Mouse (Mus musculus) liver, embryonic 15.5 days (tissue): ENCODE measurements around the gene B3gat3. TPM values are rescaled to one million over a fixed set of nuclear protein-coding genes. Genes with fewer than 3 reads are reported as not detected.

ENCODE experiments used
- ATAC-seq: fragments of 200-750 bp; cut with Nextera tagmentation; 2 replicates; pipeline ENCODE4 v1.8.0; 2017; ENCODE audit warnings: moderate number of reproducible peaks, mild to moderate bottlenecking, moderate library complexity; ENCODE audit not compliant: insufficient read depth
- H3K27ac ChIP-seq: fragments of 300-500 bp; sonication (generic); replicated peaks from 2 replicates; pipeline ENCODE4 v1.5.1; 2015; ENCODE audit warnings: mild to moderate bottlenecking, inconsistent platforms
- H3K27me3 ChIP-seq: fragments of 300-500 bp; sonication (generic); 2 replicates; pipeline ENCODE4 v1.6.1; 2015; ENCODE audit warnings: mild to moderate bottlenecking, inconsistent platforms
- H3K36me3 ChIP-seq: fragments of 300-500 bp; sonication (generic); replicated peaks from 2 replicates; pipeline ENCODE4 v1.6.1; 2015; ENCODE audit warnings: moderate library complexity, mild to moderate bottlenecking, inconsistent platforms
- H3K4me1 ChIP-seq: fragments of 300-500 bp; sonication (generic); replicated peaks from 2 replicates; pipeline ENCODE4 v1.6.1; 2015; ENCODE audit warnings: inconsistent platforms
- H3K4me2 ChIP-seq: fragments of 300-500 bp; sonication (generic); 2 replicates; pipeline ENCODE4 v1.6.1; 2015; ENCODE audit warnings: moderate library complexity, mild to moderate bottlenecking, inconsistent platforms
- H3K4me3 ChIP-seq: fragments of 300-500 bp; sonication (generic); replicated peaks from 2 replicates; pipeline ENCODE4 v1.5.1; 2015; ENCODE audit warnings: mild to moderate bottlenecking, inconsistent platforms
- H3K9ac ChIP-seq: fragments of 300-500 bp; sonication (generic); 2 replicates; pipeline ENCODE4 v1.6.1; 2015; ENCODE audit warnings: moderate library complexity, mild to moderate bottlenecking, inconsistent platforms
- H3K9me3 ChIP-seq: fragments of 300-500 bp; sonication (generic); replicated peaks from 2 replicates; pipeline ENCODE4 v1.6.1; 2016; ENCODE audit warnings: inconsistent platforms
- WGBS: fragments of 180-500 bp; shearing (Covaris S2); methylation state at CpG from one replicate; pipeline ENCODE4 v1.1.7; 2015; ENCODE audit warnings: mixed read lengths; ENCODE audit not compliant: insufficient replicate concordance; 5-methylcytosine and 5-hydroxymethylcytosine counted together
- polyA plus RNA-seq: library from polyadenylated mRNA; unstranded; fragments of >200 nt; fragmentation: Nextera tagmentation; extraction: Ambion mirVana; gene quantifications from 2 replicates; pipeline ENCODE4 v1.2.1, GENCODE M21; 2015

B3gat3 gene
- polyA plus RNA-seq, 1 experiment from 2014 or later: 20.6 TPM

DNA sequence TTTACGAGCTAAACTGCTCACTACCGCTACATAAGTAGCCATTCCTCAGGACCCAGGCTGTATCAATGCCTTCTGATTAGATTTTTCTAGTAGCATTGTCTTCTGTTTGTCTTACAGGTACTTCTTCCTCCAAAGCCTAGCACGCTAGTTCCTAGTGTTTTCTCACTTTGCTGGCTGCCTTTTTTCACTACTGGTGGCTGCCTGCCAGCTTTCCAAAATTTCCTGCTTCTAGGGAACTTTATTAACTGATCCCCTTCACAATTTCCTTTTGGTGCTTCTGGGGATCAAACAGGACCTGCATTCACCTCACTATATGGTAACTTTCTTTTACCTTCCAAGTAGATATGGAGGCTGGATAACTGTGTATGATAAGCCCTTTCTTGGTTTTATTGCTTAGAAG, 21.1 kb upstream of the B3gat3 start:
- H3K4me1 ChIP-seq: peaks cover 56% of the 10 kb centered on the region
- 33% methylated on average over 3 of the region's 3 CpGs for WGBS
- H3K36me3 ChIP-seq: peaks cover 58% of the 10 kb centered on the region
- no peaks in the 10 kb centered on the region for H3K27me3 ChIP-seq
- H3K9me3 ChIP-seq: no peaks in the 10 kb centered on the region
- H3K4me3 ChIP-seq: peak overlapping the region; percentile 86
- no peak for ATAC-seq
- H3K4me2 ChIP-seq: peak overlapping the region; percentile 81
- peak overlapping the region; percentile 31; the same call in 1 of the 2 replicates for H3K27ac ChIP-seq
- H3K9ac ChIP-seq: peak overlapping the region; percentile 91

DNA sequence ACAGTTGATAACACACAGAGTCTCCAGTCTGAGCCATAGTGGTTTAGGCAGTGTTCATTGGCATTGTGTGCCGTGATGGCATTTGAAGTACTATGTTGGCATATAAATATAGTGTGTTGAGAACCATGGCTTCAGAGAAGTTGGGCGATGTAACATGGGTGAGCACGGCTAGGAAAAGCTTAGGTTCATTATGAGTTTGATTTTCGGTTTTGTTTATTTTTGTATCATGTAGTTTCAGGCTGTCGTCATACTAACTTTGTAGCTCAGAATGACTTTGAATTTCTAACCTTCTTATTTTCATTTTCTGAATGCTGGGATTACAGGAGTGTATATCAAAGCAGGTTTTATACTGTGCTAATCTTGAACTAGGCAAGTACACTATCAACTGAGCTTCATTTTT, 16.8 kb upstream of the B3gat3 start:
- peaks cover 29% of the 10 kb centered on the region for H3K4me1 ChIP-seq
- no peak overlapping the region for H3K27ac ChIP-seq
- no peak for ATAC-seq
- H3K4me3 ChIP-seq: no peak overlapping the region
- H3K36me3 ChIP-seq: peaks cover 69% of the 10 kb centered on the region
- H3K9ac ChIP-seq: no peak overlapping the region
- 84% methylated on average over 5 of the region's 5 CpGs for WGBS
- H3K9me3 ChIP-seq: no peaks in the 10 kb centered on the region
- H3K27me3 ChIP-seq: no peaks in the 10 kb centered on the region
- H3K4me2 ChIP-seq: no peak overlapping the region

DNA sequence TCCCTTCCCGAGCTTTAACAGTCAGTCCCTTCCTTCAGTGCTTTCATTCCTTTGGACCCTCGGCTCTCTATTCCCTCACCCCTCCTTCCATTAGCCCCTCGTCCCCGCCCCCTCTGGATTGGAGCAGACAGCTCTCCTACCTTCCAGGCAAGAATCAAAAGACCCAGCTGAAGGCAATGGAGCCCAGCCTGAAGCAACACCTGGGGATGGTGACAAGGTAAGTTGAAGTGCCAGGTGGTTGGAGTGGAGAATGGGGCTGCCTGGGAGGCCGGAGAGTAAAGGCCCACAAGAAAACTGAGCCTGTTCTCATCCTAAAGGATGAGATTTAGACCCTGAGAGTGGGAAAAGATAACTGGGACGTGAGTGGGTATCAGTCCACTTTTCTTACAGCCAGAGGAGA, 11.6 kb upstream of the B3gat3 start:
- no peak for ATAC-seq

DNA sequence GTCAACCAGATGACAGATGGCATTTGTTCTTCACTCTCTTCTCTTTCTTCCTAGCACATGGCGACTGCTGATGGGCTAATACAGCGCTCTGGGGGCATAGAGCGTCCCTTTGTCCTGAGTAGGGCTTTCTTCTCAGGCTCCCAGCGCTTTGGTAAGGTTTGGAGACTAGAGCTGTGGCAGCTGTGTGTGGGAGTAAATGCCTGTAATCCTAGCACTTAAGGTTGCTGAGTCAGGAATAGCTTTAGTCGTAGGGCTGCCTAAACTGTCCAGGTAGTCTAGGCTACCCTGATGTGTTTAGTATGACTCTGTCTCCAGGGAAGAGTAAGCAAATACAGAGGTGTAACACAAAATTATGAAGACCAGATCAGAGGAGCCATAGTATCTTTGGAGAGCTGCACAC, 8.4 kb upstream of the B3gat3 start:
- Histone ChIP-seq H3K27ac (no peak overlapping the region), H3K9ac (no peak overlapping the region), H3K27me3 (no peaks in the 10 kb centered on the region), H3K9me3 (no peaks in the 10 kb centered on the region), H3K4me1 (0 out of 2 replicates have a peak, but pooled peaks cover 3% of the 10 kb centered on the region), H3K4me3 (no peak overlapping the region), H3K4me2 (no peak overlapping the region), H3K36me3 (peaks cover 99% of the 10 kb centered on the region)
- no peak for ATAC-seq
- WGBS: 86% methylated on average over 5 of the region's 5 CpGs

More for the DNA sequence above, 11.6 kb upstream of the B3gat3 start:
- Histone ChIP-seq H3K27me3 (no peaks in the 10 kb centered on the region), H3K9ac (no peak overlapping the region), H3K27ac (no peak overlapping the region), H3K4me3 (no peak overlapping the region), H3K4me2 (no peak overlapping the region), H3K4me1 (no peaks in the 10 kb centered on the region), H3K9me3 (no peaks in the 10 kb centered on the region), H3K36me3 (peaks cover 96% of the 10 kb centered on the region)
- WGBS: 82% methylated on average over 6 of the region's 6 CpGs

DNA sequence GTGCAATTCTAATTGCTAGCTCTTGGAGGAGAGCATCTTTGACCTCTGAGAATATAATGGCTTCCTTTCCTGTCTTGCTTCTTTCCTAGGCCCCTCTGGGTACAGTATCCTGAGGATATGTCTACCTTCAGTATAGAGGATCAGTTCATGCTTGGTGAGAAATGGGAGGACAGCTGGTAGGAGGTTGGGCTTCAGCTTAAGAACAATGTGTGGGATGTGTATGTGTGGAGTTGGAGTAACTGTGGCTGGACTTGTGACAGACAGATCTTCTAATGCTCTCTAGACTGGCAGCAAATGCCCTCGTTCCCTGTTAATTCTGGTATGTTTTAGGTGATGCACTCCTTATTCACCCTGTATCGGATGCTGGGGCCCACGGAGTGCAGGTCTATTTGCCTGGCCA, 6.0 kb upstream of the B3gat3 start:
- H3K9ac ChIP-seq: no peak overlapping the region
- WGBS: 85% methylated on average over 3 of the region's 3 CpGs
- H3K36me3 ChIP-seq: peaks cover 80% of the 10 kb centered on the region
- H3K27ac ChIP-seq: no peak overlapping the region
- H3K27me3 ChIP-seq: no peaks in the 10 kb centered on the region
- no peak overlapping the region for H3K4me2 ChIP-seq
- H3K9me3 ChIP-seq: no peaks in the 10 kb centered on the region
- peaks cover 6% of the 10 kb centered on the region for H3K4me1 ChIP-seq
- no peak for ATAC-seq
- H3K4me3 ChIP-seq: no peak overlapping the region

DNA sequence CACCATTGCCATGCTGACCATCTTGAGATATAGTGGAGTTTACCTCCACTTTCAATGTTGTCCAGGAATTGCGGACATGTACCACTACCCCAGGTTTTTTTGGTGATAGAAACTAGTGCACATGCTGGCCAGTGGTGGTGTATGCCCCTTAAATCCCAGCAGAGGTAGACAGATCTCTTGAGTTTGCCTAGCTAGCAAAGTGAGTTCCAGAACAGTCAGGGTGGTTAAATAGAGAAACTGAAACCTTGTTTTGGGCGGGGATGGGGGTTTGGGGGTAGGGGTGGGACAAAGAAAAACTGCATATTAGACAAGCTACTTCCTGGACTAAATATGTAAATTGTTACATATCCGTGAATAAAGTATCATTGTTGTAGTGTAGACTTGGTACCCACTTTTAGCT, 1.2 kb upstream of the B3gat3 start:
- WGBS: 67% methylated on average over 3 of the region's 3 CpGs
- H3K9me3 ChIP-seq: no peaks in the 10 kb centered on the region
- no peak overlapping the region for H3K4me3 ChIP-seq
- H3K27me3 ChIP-seq: no peaks in the 10 kb centered on the region
- no peak for ATAC-seq
- H3K27ac ChIP-seq: no peak overlapping the region
- peaks cover 43% of the 10 kb centered on the region for H3K4me1 ChIP-seq
- H3K9ac ChIP-seq: no peak overlapping the region
- peaks cover 40% of the 10 kb centered on the region for H3K36me3 ChIP-seq
- H3K4me2 ChIP-seq: no peak overlapping the region

DNA sequence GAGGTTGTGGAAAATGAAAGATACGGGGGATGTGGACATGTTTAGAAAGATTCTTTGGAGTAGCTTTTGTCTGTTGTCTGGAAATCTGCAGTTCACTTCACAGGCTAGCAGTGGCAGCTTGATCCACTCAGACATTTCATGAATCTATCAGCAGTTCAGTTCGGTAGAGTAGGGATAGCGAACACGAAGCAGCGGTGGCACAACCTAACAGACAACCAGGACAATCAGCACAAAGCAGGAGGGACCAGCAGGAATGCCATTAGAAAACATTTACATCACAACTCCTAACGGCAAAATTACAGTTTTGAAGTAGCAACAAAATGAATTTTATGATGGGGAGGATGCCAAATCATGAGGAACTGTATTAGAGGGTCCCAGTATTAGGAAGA, 496 bp upstream of the B3gat3 start:
- H3K27me3 ChIP-seq: no peaks in the 10 kb centered on the region
- H3K4me2 ChIP-seq: peak overlapping the region; percentile 88
- WGBS: 64% methylated on average over 6 of the region's 6 CpGs
- H3K4me3 ChIP-seq: peak overlapping the region; percentile 90
- peak overlapping the region; percentile 85; the same call in 1 of the 2 replicates for H3K9ac ChIP-seq
- H3K27ac ChIP-seq: peak overlapping the region; percentile 96
- peaks cover 37% of the 10 kb centered on the region for H3K36me3 ChIP-seq
- no peak for ATAC-seq
- H3K9me3 ChIP-seq: no peaks in the 10 kb centered on the region
- H3K4me1 ChIP-seq: peaks cover 46% of the 10 kb centered on the region

DNA sequence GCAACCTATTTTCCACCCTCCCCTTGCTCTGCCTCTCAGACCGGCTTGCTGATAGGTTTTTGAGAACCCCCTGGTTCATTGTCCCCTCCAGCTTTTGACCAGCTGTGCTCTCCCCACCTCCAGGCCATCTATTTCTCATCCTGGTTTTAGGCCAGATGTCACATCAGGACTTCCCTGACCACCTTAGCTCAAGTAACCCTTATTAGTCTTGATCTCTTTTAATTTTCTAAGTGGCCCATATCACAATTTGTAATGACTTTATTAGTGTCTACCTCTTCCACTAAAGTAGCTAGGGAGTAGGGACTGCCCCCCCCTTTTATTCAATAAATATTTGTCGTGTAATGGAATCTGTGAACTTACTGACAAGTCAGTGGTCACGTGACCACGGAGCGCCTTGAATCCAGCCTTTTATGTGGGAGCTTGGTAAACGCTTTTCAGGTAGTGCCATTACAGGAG, 690 bp downstream of the B3gat3 start:
- 2% methylated on average over 6 of the region's 6 CpGs for WGBS
- peak; percentile 19 for ATAC-seq
- Histone ChIP-seq H3K9ac (peak overlapping the region; percentile 85), H3K36me3 (peaks cover 33% of the 10 kb centered on the region), H3K27ac (peak overlapping the region; percentile 96), H3K9me3 (no peaks in the 10 kb centered on the region), H3K27me3 (no peaks in the 10 kb centered on the region), H3K4me1 (peaks cover 45% of the 10 kb centered on the region), H3K4me2 (peak overlapping the region; percentile 88), H3K4me3 (peak overlapping the region; percentile 90)

DNA sequence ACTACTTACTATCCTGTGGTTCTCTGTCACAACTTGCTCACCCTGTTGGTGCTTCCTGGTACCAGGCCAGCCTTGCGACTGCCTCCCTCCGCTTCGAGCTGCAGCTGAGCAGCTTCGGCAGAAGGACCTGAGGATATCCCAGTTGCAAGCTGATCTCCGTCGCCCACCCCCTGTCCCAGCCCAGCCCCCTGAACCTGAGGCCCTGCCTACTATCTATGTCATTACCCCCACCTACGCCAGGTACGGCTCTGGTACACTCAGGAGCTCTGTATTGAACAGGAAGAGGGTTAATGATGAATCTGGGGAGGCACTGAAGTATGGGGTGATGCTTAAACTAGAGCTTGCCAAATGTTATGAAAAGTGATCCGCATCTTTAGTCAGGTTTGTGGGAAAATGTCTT, 1.6 kb downstream of the B3gat3 start:
- 82% methylated on average over 9 of the region's 9 CpGs for WGBS
- Histone ChIP-seq H3K9me3 (no peaks in the 10 kb centered on the region), H3K4me1 (peaks cover 54% of the 10 kb centered on the region), H3K4me2 (peak overlapping the region; percentile 88), H3K36me3 (peaks cover 33% of the 10 kb centered on the region), H3K4me3 (peak overlapping the region; percentile 90), H3K27me3 (no peaks in the 10 kb centered on the region), H3K27ac (peak overlapping the region; percentile 96), H3K9ac (peak overlapping the region; percentile 85)
- ATAC-seq: no peak

DNA sequence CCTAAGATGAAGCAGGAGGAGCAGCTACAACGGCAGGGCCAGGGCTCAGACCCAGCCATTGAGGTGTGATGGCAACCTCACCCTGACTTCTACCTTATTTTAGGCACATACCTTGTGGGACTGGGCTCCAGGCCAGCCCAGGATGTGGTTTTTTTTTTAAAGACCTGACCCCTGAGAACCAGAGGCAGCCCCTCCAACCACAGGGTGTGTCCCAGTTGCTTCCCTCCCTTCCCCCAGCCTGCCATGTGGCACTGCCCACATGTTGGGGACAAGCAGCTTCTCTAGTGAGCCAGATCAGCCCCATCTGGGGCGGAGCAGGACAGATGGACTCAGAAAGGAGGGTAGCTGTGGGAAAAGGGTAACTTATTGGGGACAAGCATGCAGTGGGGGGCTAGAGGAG, 6.6 kb downstream of the B3gat3 start:
- Histone ChIP-seq H3K9ac (no peak overlapping the region), H3K36me3 (peaks cover 46% of the 10 kb centered on the region), H3K4me2 (peak overlapping the region; percentile 1; the same call in 1 of the 2 replicates), H3K4me3 (no peak overlapping the region), H3K27ac (peak overlapping the region; percentile 92; the same call in 1 of the 2 replicates), H3K4me1 (peaks cover 82% of the 10 kb centered on the region), H3K9me3 (no peaks in the 10 kb centered on the region), H3K27me3 (no peaks in the 10 kb centered on the region)
- no peak for ATAC-seq
- WGBS: 39% methylated on average over 2 of the region's 2 CpGs

DNA sequence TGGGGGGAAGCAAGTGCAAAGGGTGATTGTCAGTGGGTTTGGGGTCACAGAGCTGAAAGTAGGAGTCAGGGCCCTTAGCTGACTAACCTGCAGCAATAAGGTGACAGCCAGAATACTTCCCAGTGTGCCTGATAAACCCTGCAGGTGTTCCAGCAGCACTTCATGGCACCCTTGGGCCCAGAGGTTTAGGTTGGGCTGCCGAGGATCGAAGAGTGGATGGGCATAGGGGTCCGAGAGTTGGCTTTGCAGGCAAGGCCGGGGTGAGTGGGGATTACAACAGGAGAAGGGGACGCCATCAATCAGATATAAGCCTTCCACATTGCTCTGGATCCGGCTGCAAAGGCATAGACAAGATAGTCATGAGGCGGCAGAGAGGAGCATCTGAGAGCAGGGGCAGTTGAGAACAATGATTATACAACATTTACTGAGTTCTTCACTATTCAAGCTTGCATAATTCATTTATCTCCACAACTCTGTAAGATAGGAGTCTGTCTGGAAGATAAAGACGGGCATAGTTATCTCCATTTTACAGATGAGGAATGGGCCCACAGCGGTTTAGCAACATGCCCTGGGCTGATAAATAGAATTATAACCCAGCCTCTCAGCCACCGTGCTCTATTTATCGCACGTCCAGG, 7.8 kb downstream of the B3gat3 start:
- H3K4me2 ChIP-seq: peak overlapping the region; percentile 99
- no peak overlapping the region for H3K9ac ChIP-seq
- no peaks in the 10 kb centered on the region for H3K9me3 ChIP-seq
- H3K27me3 ChIP-seq: no peaks in the 10 kb centered on the region
- peak overlapping the region; percentile 89 for H3K4me3 ChIP-seq
- 28% methylated on average over 12 of the region's 12 CpGs for WGBS
- ATAC-seq: peak; percentile 44
- H3K36me3 ChIP-seq: peaks cover 49% of the 10 kb centered on the region
- peaks cover 71% of the 10 kb centered on the region for H3K4me1 ChIP-seq
- peak overlapping the region; percentile 92 for H3K27ac ChIP-seq
